Mouse (Mus musculus) liver, postnatal 0 days (tissue): ENCODE results near the gene Aldh3a2. TPM values are rescaled to one million over a fixed set of nuclear protein-coding genes. Genes with fewer than 3 reads are reported as not detected.

Experiments
- ATAC-seq: fragments of 200-750 bp; cut with Nextera tagmentation; 2 replicates; pipeline ENCODE4 v1.8.0; 2017; ENCODE audit warnings: mild to moderate bottlenecking, moderate library complexity
- DNase-seq: peaks from one replicate; pipeline ENCODE4 v3.0.0-alpha.2; 2016
- H3K27ac ChIP-seq: fragments of 300-500 bp; sonication (generic); 2 replicates; pipeline ENCODE4 v1.5.1; 2014; ENCODE audit warnings: antibody characterized with exemption, moderate library complexity, mild to moderate bottlenecking, low read depth
- H3K27me3 ChIP-seq: fragments of 300-500 bp; sonication (generic); 2 replicates; pipeline ENCODE4 v1.6.1; 2014; ENCODE audit warnings: low read length, control low read depth, mixed read lengths; ENCODE audit not compliant: insufficient read depth
- H3K36me3 ChIP-seq: fragments of 300-500 bp; sonication (generic); replicated peaks from 2 replicates; pipeline ENCODE4 v1.6.1; 2014; ENCODE audit warnings: mild to moderate bottlenecking, control low read depth, low read length, moderate library complexity, mixed read lengths; ENCODE audit not compliant: insufficient read depth
- H3K4me1 ChIP-seq: fragments of 300-500 bp; sonication (generic); 2 replicates; pipeline ENCODE4 v1.6.1; 2014; ENCODE audit warnings: antibody characterized with exemption, mild to moderate bottlenecking, control low read depth; ENCODE audit not compliant: insufficient read depth
- H3K4me2 ChIP-seq: fragments of 300-500 bp; sonication (generic); 2 replicates; pipeline ENCODE4 v1.6.1; 2014; ENCODE audit warnings: low read depth, mild to moderate bottlenecking, low read length, moderate library complexity, mixed read lengths
- H3K4me3 ChIP-seq: fragments of 300-500 bp; sonication (generic); 2 replicates; pipeline ENCODE4 v1.5.1; 2014; ENCODE audit warnings: low read depth, low read length
- H3K9ac ChIP-seq: fragments of 300-500 bp; sonication (generic); replicated peaks from 2 replicates; pipeline ENCODE4 v1.6.1; 2014; ENCODE audit warnings: mild to moderate bottlenecking, moderate library complexity
- H3K9me3 ChIP-seq: fragments of 300-500 bp; sonication (generic); 2 replicates; pipeline ENCODE4 v1.6.1; 2016; ENCODE audit warnings: mild to moderate bottlenecking, control low read depth, low read length, mixed read lengths
- CTCF ChIP-seq: sonication (generic); IDR thresholded peaks from 2 replicates; pipeline ENCODE4 v1.5.1; 2016; ENCODE audit warnings: antibody characterized with exemption, low read depth
- EP300 ChIP-seq: IDR thresholded peaks from 2 replicates; pipeline ENCODE4 v1.6.1; 2016; ENCODE audit warnings: antibody characterized with exemption, low read depth, mild to moderate bottlenecking
- WGBS: fragments of 180-500 bp; shearing (Covaris S2); extraction: QIAGEN DNeasy Blood & Tissue Kit; methylation state at CpG from one replicate; pipeline ENCODE4 v1.1.7; 2014; ENCODE audit not compliant: insufficient replicate concordance; 5-methylcytosine and 5-hydroxymethylcytosine counted together
- polyA plus RNA-seq: library from polyadenylated mRNA; unstranded; fragments of >200 nt; fragmentation: Nextera tagmentation; extraction: Ambion mirVana; gene quantifications from 2 replicates; pipeline ENCODE4 v1.2.1, GENCODE M21; 2015

The Aldh3a2 gene
- polyA plus RNA-seq, 1 experiment from 2014 or later, result 89.8 TPM

- 72% methylated on average over 3 of the region's 3 CpGs for WGBS
- no peak for DNase-seq
Measured at GRCm38 (mm10) chr11:61294431-61294830, 27.2 kb upstream of the Aldh3a2 start.

GRCm38 (mm10) chr11:61293251-61293650 is 26.0 kb upstream of the Aldh3a2 start:
- Histone ChIP-seq H3K9ac (no peak overlapping the region), H3K27ac (no peak overlapping the region), H3K4me1 (no peaks in the 10 kb centered on the region), H3K4me2 (no peak overlapping the region), H3K36me3 (no peaks in the 10 kb centered on the region), H3K4me3 (no peak overlapping the region), H3K27me3 (no peaks in the 10 kb centered on the region), H3K9me3 (peaks cover 2% of the 10 kb centered on the region; the same call in 1 of the 2 replicates)
- DNase-seq (no peak), ATAC-seq (no peak)
- WGBS, result 83% methylated on average over 2 of the region's 2 CpGs
- TF ChIP-seq CTCF, result no peak
- no peak for TF ChIP-seq EP300

More at GRCm38 (mm10) chr11:61294431-61294830, 27.2 kb upstream of the Aldh3a2 start:
- Histone ChIP-seq H3K4me3 (no peak overlapping the region), H3K4me2 (no peak overlapping the region), H3K4me1 (no peaks in the 10 kb centered on the region), H3K9me3 (peaks cover 2% of the 10 kb centered on the region; the same call in 1 of the 2 replicates), H3K27ac (no peak overlapping the region), H3K9ac (no peak overlapping the region), H3K27me3 (no peaks in the 10 kb centered on the region), H3K36me3 (no peaks in the 10 kb centered on the region)
- no peak for ATAC-seq
- no peak for TF ChIP-seq CTCF
- TF ChIP-seq EP300, result no peak

- no peaks in the 10 kb centered on the region for H3K27me3 ChIP-seq
- DNase-seq, result no peak
- WGBS, result 73% methylated on average over 6 of the region's 6 CpGs
Measured at GRCm38 (mm10) chr11:61284323-61284722, 17.1 kb upstream of the Aldh3a2 start.

GRCm38 (mm10) chr11:61283414-61284049 is 16.3 kb upstream of the Aldh3a2 start:
- Histone ChIP-seq H3K9ac (no peak overlapping the region), H3K4me2 (no peak overlapping the region), H3K4me3 (no peak overlapping the region), H3K27ac (no peak overlapping the region), H3K9me3 (no peaks in the 10 kb centered on the region), H3K27me3 (no peaks in the 10 kb centered on the region), H3K4me1 (no peaks in the 10 kb centered on the region), H3K36me3 (no peaks in the 10 kb centered on the region)
- ATAC-seq, result no peak
- DNase-seq, result no peak
- TF ChIP-seq CTCF (no peak), EP300 (no peak)
- 76% methylated on average over 10 of the region's 10 CpGs for WGBS

More at GRCm38 (mm10) chr11:61284323-61284722, 17.1 kb upstream of the Aldh3a2 start:
- TF ChIP-seq EP300 (no peak), CTCF (no peak)
- no peak for ATAC-seq
- Histone ChIP-seq H3K4me2 (no peak overlapping the region), H3K4me1 (no peaks in the 10 kb centered on the region), H3K9ac (no peak overlapping the region), H3K4me3 (no peak overlapping the region), H3K9me3 (no peaks in the 10 kb centered on the region), H3K36me3 (no peaks in the 10 kb centered on the region), H3K27ac (no peak overlapping the region)

GRCm38 (mm10) chr11:61278445-61279077 is 11.3 kb upstream of the Aldh3a2 start:
- DNase-seq (no peak), ATAC-seq (no peak)
- TF ChIP-seq EP300, result no peak
- TF ChIP-seq CTCF, result no peak
- Histone ChIP-seq H3K36me3 (no peaks in the 10 kb centered on the region), H3K27ac (no peak overlapping the region), H3K4me1 (peaks cover 9% of the 10 kb centered on the region), H3K9ac (no peak overlapping the region), H3K9me3 (no peaks in the 10 kb centered on the region), H3K4me3 (no peak overlapping the region), H3K27me3 (no peaks in the 10 kb centered on the region), H3K4me2 (no peak overlapping the region)
- WGBS, result 57% methylated on average over 8 of the region's 8 CpGs

GRCm38 (mm10) chr11:61277937-61278336 is 10.7 kb upstream of the Aldh3a2 start:
- WGBS, result 63% methylated on average over 2 of the region's 2 CpGs
- Histone ChIP-seq H3K27me3 (no peaks in the 10 kb centered on the region), H3K4me3 (no peak overlapping the region), H3K9ac (no peak overlapping the region), H3K36me3 (no peaks in the 10 kb centered on the region), H3K4me2 (no peak overlapping the region), H3K27ac (no peak overlapping the region), H3K9me3 (no peaks in the 10 kb centered on the region), H3K4me1 (peaks cover 13% of the 10 kb centered on the region)
- no peak for ATAC-seq
- no peak for TF ChIP-seq CTCF
- TF ChIP-seq EP300, result no peak
- DNase-seq, result no peak
